Mouse (Mus musculus) forebrain, embryonic 15.5 days (tissue): ENCODE results near the gene Tpp1. TPM values are rescaled to one million over a fixed set of nuclear protein-coding genes. Genes with fewer than 3 reads are reported as not detected.

ENCODE experiments used
- ATAC-seq: fragments of 200-750 bp; cut with Nextera tagmentation; replicated peaks from 2 replicates; pipeline ENCODE4 v1.8.0; 2017; ENCODE audit warnings: mild to moderate bottlenecking, moderate TSS enrichment, moderate library complexity
- H3K27ac ChIP-seq: fragments of 300-500 bp; sonication (generic); replicated peaks from 2 replicates; pipeline ENCODE4 v1.5.1; 2015; ENCODE audit warnings: mild to moderate bottlenecking, inconsistent platforms
- H3K27me3 ChIP-seq: fragments of 300-500 bp; sonication (generic); 2 replicates; pipeline ENCODE4 v1.6.1; 2015; ENCODE audit warnings: inconsistent platforms
- H3K36me3 ChIP-seq: fragments of 300-500 bp; sonication (generic); 2 replicates; pipeline ENCODE4 v1.6.1; 2015; ENCODE audit warnings: mild to moderate bottlenecking, inconsistent platforms
- H3K4me1 ChIP-seq: fragments of 300-500 bp; sonication (generic); 2 replicates; pipeline ENCODE4 v1.6.1; 2015; ENCODE audit warnings: inconsistent platforms
- H3K4me2 ChIP-seq: fragments of 300-500 bp; sonication (generic); replicated peaks from 2 replicates; pipeline ENCODE4 v1.6.1; 2015; ENCODE audit warnings: mild to moderate bottlenecking, inconsistent platforms
- H3K4me3 ChIP-seq: fragments of 300-500 bp; sonication (generic); 2 replicates; pipeline ENCODE4 v1.5.1; 2015; ENCODE audit warnings: mild to moderate bottlenecking, inconsistent platforms
- H3K9ac ChIP-seq: fragments of 300-500 bp; sonication (generic); replicated peaks from 2 replicates; pipeline ENCODE4 v1.6.1; 2015; ENCODE audit warnings: mild to moderate bottlenecking, inconsistent platforms
- H3K9me3 ChIP-seq: fragments of 300-500 bp; sonication (generic); 2 replicates; pipeline ENCODE4 v1.6.1; 2016; ENCODE audit warnings: inconsistent platforms
- WGBS: fragments of 180-500 bp; shearing (Covaris S2); methylation state at CpG from one replicate; pipeline ENCODE4 v1.1.7; 2015; ENCODE audit warnings: mixed read lengths; 5-methylcytosine and 5-hydroxymethylcytosine counted together
- polyA plus RNA-seq: library from polyadenylated mRNA; unstranded; fragments of >200 nt; fragmentation: Nextera tagmentation; extraction: Ambion mirVana; gene quantifications from 2 replicates; pipeline ENCODE4 v1.2.1, GENCODE M21; 2015

Gene Tpp1
- polyA plus RNA-seq, 1 experiment from 2014 or later = 33.9 TPM

GRCm38 (mm10) chr7:105703816-105704215 lies 48.2 kb downstream of the Tpp1 start:
- H3K4me3 ChIP-seq = no peak overlapping the region
- no peak overlapping the region for H3K4me2 ChIP-seq
- no peak for ATAC-seq
- H3K9ac ChIP-seq = no peak overlapping the region
- no peaks in the 10 kb centered on the region for H3K4me1 ChIP-seq
- no peak overlapping the region for H3K27ac ChIP-seq
- no peaks in the 10 kb centered on the region for H3K9me3 ChIP-seq
- 85% methylated on average over 4 of the region's 4 CpGs for WGBS
- H3K27me3 ChIP-seq = no peaks in the 10 kb centered on the region
- no peaks in the 10 kb centered on the region for H3K36me3 ChIP-seq

GRCm38 (mm10) chr7:105703184-105703583 lies 48.9 kb downstream of the Tpp1 start:
- WGBS = 84% methylated on average over 16 of the region's 16 CpGs
- Histone ChIP-seq H3K27ac (no peak overlapping the region), H3K4me3 (no peak overlapping the region), H3K4me2 (no peak overlapping the region), H3K4me1 (no peaks in the 10 kb centered on the region), H3K27me3 (no peaks in the 10 kb centered on the region), H3K36me3 (no peaks in the 10 kb centered on the region), H3K9me3 (no peaks in the 10 kb centered on the region), H3K9ac (no peak overlapping the region)
- no peak for ATAC-seq

Other genes with a start within 250 kb of the Tpp1 start
- gene Smpd1, start 197.9 kb downstream of the Tpp1 start, polyA plus RNA-seq = 65.5 and 69.8 TPM in 2 replicates
- gene Apbb1, start 170.6 kb downstream of the Tpp1 start, polyA plus RNA-seq = 249 and 255 TPM in 2 replicates
- gene Hpx, start 152.1 kb downstream of the Tpp1 start, polyA plus RNA-seq = 0.11 and 0.24 TPM in 2 replicates
- 69.4 and 72.3 TPM in 2 replicates for gene Trim3, start 118.7 kb downstream of the Tpp1 start, polyA plus RNA-seq
- 135 and 139 TPM in 2 replicates for gene Timm10b, start 112.2 kb downstream of the Tpp1 start, polyA plus RNA-seq
- 80.6 and 85.6 TPM in 2 replicates for gene Arfip2, start 111.8 kb downstream of the Tpp1 start, polyA plus RNA-seq
- 6.9 and 14.7 TPM in 2 replicates for gene Gm45799, start 111.7 kb downstream of the Tpp1 start, polyA plus RNA-seq
- gene Dnhd1, start 101.4 kb downstream of the Tpp1 start, polyA plus RNA-seq = 0.42 and 0.86 TPM in 2 replicates
- gene Ilk, start 15.6 kb downstream of the Tpp1 start, polyA plus RNA-seq = 197 and 205 TPM in 2 replicates
- gene Rrp8, start 14.8 kb downstream of the Tpp1 start, polyA plus RNA-seq = 24.4 and 25.8 TPM in 2 replicates
- 106 and 114 TPM in 2 replicates for gene Taf10, start 7.9 kb downstream of the Tpp1 start, polyA plus RNA-seq
- 20.3 and 22.0 TPM in 2 replicates for gene Dchs1, start 35.4 kb upstream of the Tpp1 start, polyA plus RNA-seq
- gene Mrpl17, start 58.9 kb upstream of the Tpp1 start, polyA plus RNA-seq = 191 and 194 TPM in 2 replicates
- 0.15 and 0.24 TPM in 2 replicates for gene Gm4070, start 201.7 kb upstream of the Tpp1 start, polyA plus RNA-seq